8 mouse cellular contexts compared by ENCODE assay signal in genomic region chr2:122117961-122118958, GRCm38 (mm10). TPM values are rescaled to one million over a fixed set of nuclear protein-coding genes. Genes with fewer than 3 reads are reported as not detected.
DNase-seq lines count a peak whose midpoint lies in the region; ATAC-seq and TF ChIP-seq lines count a peak whose summit lies in the region.

Gene Spg11, minus strand, starts transcription at chr2:122118386.

- no peaks in the 10 kb centered on the region for H3K27me3 ChIP-seq in embryonic facial prominence, embryonic 13.5 days
- H3K27me3 ChIP-seq in kidney, adult 2 months (replicated peaks; ENCODE audit: control insufficient read depth, insufficient read depth, low read length) = no peaks in the 10 kb centered on the region
- no peaks in the 10 kb centered on the region for H3K27me3 ChIP-seq in limb, embryonic 12.5 days
- no peaks in the 10 kb centered on the region for H3K27me3 ChIP-seq in midbrain, embryonic 15.5 days (replicated peaks)
- H3K27me3 ChIP-seq in spleen, adult 2 months (ENCODE audit: control insufficient read depth, insufficient read depth, low read length) = no peaks in the 10 kb centered on the region

- H3K9ac ChIP-seq in embryonic facial prominence, embryonic 13.5 days = peak within 1 kb of the TSS; percentile 95
- H3K9ac ChIP-seq in limb, embryonic 12.5 days (replicated peaks) = peak within 1 kb of the TSS; percentile 89
- H3K9ac ChIP-seq in midbrain, embryonic 15.5 days = peak within 1 kb of the TSS; percentile 91

- TF ChIP-seq CTCF in kidney, adult 2 months (conservative IDR thresholded peaks at IDR 0.05; ENCODE audit: insufficient read depth, insufficient read length, low read depth, low read length) = no peak
- TF ChIP-seq CTCF in spleen, adult 2 months (IDR thresholded peaks at IDR 0.05; ENCODE audit: extremely low read depth, insufficient read depth, insufficient read length, insufficient replicate concordance) = no peak

- H3K9me3 ChIP-seq in embryonic facial prominence, embryonic 13.5 days = no peaks in the 10 kb centered on the region
- no peaks in the 10 kb centered on the region for H3K9me3 ChIP-seq in limb, embryonic 12.5 days
- H3K9me3 ChIP-seq in midbrain, embryonic 15.5 days = no peaks in the 10 kb centered on the region

- peak; percentile 95 for TF ChIP-seq POLR2A in kidney, adult 2 months (IDR thresholded peaks at IDR 0.05; ENCODE audit: low read depth, low read length)
- TF ChIP-seq POLR2A in spleen, adult 2 months (IDR thresholded peaks at IDR 0.05; ENCODE audit: low read depth, low read length) = peak; percentile 99

- H3K4me2 ChIP-seq in embryonic facial prominence, embryonic 13.5 days = peak within 1 kb of the TSS; percentile 65
- peak within 1 kb of the TSS; percentile 59 for H3K4me2 ChIP-seq in limb, embryonic 12.5 days
- H3K4me2 ChIP-seq in midbrain, embryonic 15.5 days = peak within 1 kb of the TSS; percentile 56

- DNase-seq in 3134 (ENCODE audit: extremely low read depth, insufficient read length, low spot score) = peak; percentile 95
- peak; percentile 99 for DNase-seq in adrenal gland, postnatal 36 days
- peak; percentile 98 to 99 for DNase-seq in heart, adult 18-20 months
- DNase-seq in kidney, adult 2 months = peak; percentile 99
- peak; percentile 97 to 98 for DNase-seq in spleen, adult 2 months (ENCODE audit: low read depth in 1 of 2, low spot score in 2 of 2)

- H3K36me3 ChIP-seq in embryonic facial prominence, embryonic 13.5 days = peaks cover 15% of the 10 kb centered on the region
- peaks cover 2% of the 10 kb centered on the region; the same call in 1 of the 2 replicates for H3K36me3 ChIP-seq in kidney, adult 2 months (ENCODE audit: control insufficient read depth, insufficient read depth, low read length)
- H3K36me3 ChIP-seq in limb, embryonic 12.5 days = peaks cover 16% of the 10 kb centered on the region; the same call in 1 of the 2 replicates
- peaks cover 7% of the 10 kb centered on the region; the same call in 1 of the 2 replicates for H3K36me3 ChIP-seq in midbrain, embryonic 15.5 days (replicated peaks)
- peaks cover 2% of the 10 kb centered on the region for H3K36me3 ChIP-seq in spleen, adult 2 months (ENCODE audit: control insufficient read depth, insufficient read depth, low read length)

- peaks cover 10% of the 10 kb centered on the region for H3K4me1 ChIP-seq in embryonic facial prominence, embryonic 13.5 days
- H3K4me1 ChIP-seq in kidney, adult 2 months (ENCODE audit: control insufficient read depth, insufficient read depth, low read length) = peaks cover 3% of the 10 kb centered on the region; the same call in 1 of the 2 replicates
- 0 out of 2 replicates have a peak, but pooled peaks cover 3% of the 10 kb centered on the region for H3K4me1 ChIP-seq in limb, embryonic 12.5 days (replicated peaks)
- peaks cover 17% of the 10 kb centered on the region for H3K4me1 ChIP-seq in midbrain, embryonic 15.5 days
- H3K4me1 ChIP-seq in spleen, adult 2 months (ENCODE audit: control insufficient read depth, insufficient read depth, insufficient read length) = peaks cover 5% of the 10 kb centered on the region

- under 1% methylated on average over 47 of the region's 47 CpGs for WGBS in embryonic facial prominence, embryonic 13.5 days
- WGBS in kidney, adult 2 months = under 1% methylated on average over 47 of the region's 47 CpGs
- WGBS in limb, embryonic 12.5 days = 1% methylated on average over 47 of the region's 47 CpGs
- WGBS in midbrain, embryonic 15.5 days = under 1% methylated on average over 47 of the region's 47 CpGs
- WGBS in spleen, adult 2 months = under 1% methylated on average over 47 of the region's 47 CpGs

- H3K4me3 ChIP-seq in embryonic facial prominence, embryonic 13.5 days = peak within 1 kb of the TSS; percentile 87
- H3K4me3 ChIP-seq in kidney, adult 2 months (ENCODE audit: insufficient read depth, low read depth, low read length) = peak within 1 kb of the TSS; percentile 85
- peak within 1 kb of the TSS; percentile 80 for H3K4me3 ChIP-seq in limb, embryonic 12.5 days (replicated peaks)
- H3K4me3 ChIP-seq in midbrain, embryonic 15.5 days = peak within 1 kb of the TSS; percentile 72
- H3K4me3 ChIP-seq in spleen, adult 2 months (ENCODE audit: extremely low read depth, insufficient read depth, insufficient read length) = peak within 1 kb of the TSS; percentile 96

- ATAC-seq in embryonic facial prominence, embryonic 13.5 days (ENCODE audit: insufficient number of reproducible peaks, insufficient read depth, low FRiP score, low TSS enrichment, low read depth) = peak; percentile 99
- ATAC-seq in limb, embryonic 12.5 days (ENCODE audit: insufficient number of reproducible peaks, insufficient read depth, low FRiP score, low TSS enrichment, low read depth) = peak; percentile 99
- peak; percentile 100 for ATAC-seq in midbrain, embryonic 15.5 days (replicated peaks)

- H3K27ac ChIP-seq in embryonic facial prominence, embryonic 13.5 days = peak within 1 kb of the TSS; percentile 99
- H3K27ac ChIP-seq in kidney, adult 2 months (ENCODE audit: insufficient read depth, low read depth, low read length) = peak within 1 kb of the TSS; percentile 90
- peak within 1 kb of the TSS; percentile 98 for H3K27ac ChIP-seq in limb, embryonic 12.5 days
- H3K27ac ChIP-seq in midbrain, embryonic 15.5 days = peak within 1 kb of the TSS; percentile 94
- peak within 1 kb of the TSS; percentile 91 for H3K27ac ChIP-seq in spleen, adult 2 months (ENCODE audit: insufficient read depth, low read length)

RNA-seq across cellular contexts. Expression of gene Spg11, which starts in this region (rescaled TPM):
- 10 to 100 TPM; 18.4 to 20.5 TPM for total RNA-seq in adrenal gland, postnatal 36 days (2021)
- polyA plus RNA-seq in embryonic facial prominence, embryonic 13.5 days (2015; fragmentation: Nextera tagmentation; extraction: Ambion mirVana) = 9.1 and 10.1 TPM in 2 replicates
- total RNA-seq in heart, adult 18-20 months (2021) = 10 to 100 TPM; 10.7 to 13.1 TPM
- polyA plus RNA-seq in kidney, adult 2 months (2012; rRNA removed) = 6.6 and 7.4 TPM in 2 replicates
- polyA plus RNA-seq in limb, embryonic 12.5 days (2016; fragmentation: Nextera tagmentation; extraction: Ambion mirVana) = 12.1 and 13.1 TPM in 2 replicates
- 8.2 and 8.3 TPM in 2 replicates for polyA plus RNA-seq in midbrain, embryonic 15.5 days (2015; fragmentation: Nextera tagmentation; extraction: Ambion mirVana)
- polyA plus RNA-seq in spleen, adult 2 months (2012; rRNA removed) = 7.1 and 8.5 TPM in 2 replicates

Comparison
In these comparisons a context has a peak if more than half of its experiments do, and no peak if none do; other contexts are left out.
1. Peak in every context shown above with its lines: DNase-seq, ATAC-seq, H3K4me3 ChIP-seq and H3K27ac ChIP-seq.